Mouse (Mus musculus) kidney, postnatal 0 days (tissue): ENCODE measurements around the gene Acsm3. TPM values are rescaled to one million over a fixed set of nuclear protein-coding genes. Genes with fewer than 3 reads are reported as not detected.

Experiments
- ATAC-seq: fragments of 200-750 bp; cut with Nextera tagmentation; replicated peaks from 2 replicates; pipeline ENCODE4 v1.8.0; 2017; ENCODE audit warnings: low read depth, moderate number of reproducible peaks, moderate TSS enrichment, moderate library complexity; ENCODE audit not compliant: low FRiP score
- DNase-seq: peaks from one replicate; pipeline ENCODE4 v3.0.0-alpha.2; 2016; ENCODE audit warnings: low spot score
- H3K27ac ChIP-seq: fragments of 300-500 bp; sonication (generic); 2 replicates; pipeline ENCODE4 v1.5.1; 2014; ENCODE audit warnings: mild to moderate bottlenecking
- H3K27me3 ChIP-seq: fragments of 300-500 bp; sonication (generic); 2 replicates; pipeline ENCODE4 v1.6.1; 2014; ENCODE audit warnings: low read length, mixed read lengths; ENCODE audit not compliant: insufficient read depth
- H3K36me3 ChIP-seq: fragments of 300-500 bp; sonication (generic); 2 replicates; pipeline ENCODE4 v1.6.1; 2014; ENCODE audit warnings: low read length, mixed read lengths; ENCODE audit not compliant: insufficient read depth
- H3K4me1 ChIP-seq: fragments of 300-500 bp; sonication (generic); replicated peaks from 2 replicates; pipeline ENCODE4 v1.6.1; 2014; ENCODE audit warnings: antibody characterized with exemption, low read length, mixed read lengths; ENCODE audit not compliant: insufficient read depth
- H3K4me2 ChIP-seq: fragments of 300-500 bp; sonication (generic); 2 replicates; pipeline ENCODE4 v1.6.1; 2014; ENCODE audit warnings: mild to moderate bottlenecking, low read length, moderate library complexity, mixed read lengths
- H3K4me3 ChIP-seq: fragments of 300-500 bp; sonication (generic); replicated peaks from 2 replicates; pipeline ENCODE4 v1.5.1; 2014; ENCODE audit warnings: low read depth, low read length
- H3K9ac ChIP-seq: fragments of 300-500 bp; sonication (generic); 2 replicates; pipeline ENCODE4 v1.6.1; 2014; ENCODE audit warnings: low read depth, low read length
- H3K9me3 ChIP-seq: fragments of 300-500 bp; sonication (generic); replicated peaks from 2 replicates; pipeline ENCODE4 v1.6.1; 2016; ENCODE audit warnings: low read length, inconsistent platforms, mixed read lengths
- CTCF ChIP-seq: IDR thresholded peaks from 2 replicates; pipeline ENCODE4 v1.5.1; 2016; ENCODE audit warnings: antibody characterized with exemption, low read depth, mild to moderate bottlenecking, moderate library complexity
- WGBS: fragments of 180-500 bp; shearing (Covaris S2); extraction: QIAGEN DNeasy Blood & Tissue Kit; methylation state at CpG from one replicate; pipeline ENCODE4 v1.1.7; 2014; 5-methylcytosine and 5-hydroxymethylcytosine counted together
- polyA plus RNA-seq: library from polyadenylated mRNA; unstranded; fragments of >200 nt; fragmentation: Nextera tagmentation; extraction: Ambion mirVana; gene quantifications from 2 replicates; pipeline ENCODE4 v1.2.1, GENCODE M21; 2015

Acsm3 gene
- polyA plus RNA-seq, 1 experiment from 2014 or later, result 0.99 TPM

GRCm38 (mm10) chr7:119793586-119794250, 33.0 kb downstream of the Acsm3 start, which contains the start of the genes Rexo5 and Eri2:
TSS of gene Rexo5 (plus strand) at chr7:119794006.
TSS of gene Eri2 (minus strand) at chr7:119794058.
- no peak for TF ChIP-seq CTCF
- DNase-seq (peak; percentile 95), ATAC-seq (peak; percentile 98)
- Histone ChIP-seq H3K4me1 (peaks cover 5% of the 10 kb centered on the region; the same call in 1 of the 2 replicates), H3K36me3 (0 out of 2 replicates have a peak, but pooled peaks cover 2% of the 10 kb centered on the region), H3K27me3 (no peaks in the 10 kb centered on the region), H3K27ac (peak within 1 kb of the TSS; percentile 55), H3K9ac (peak within 1 kb of the TSS; percentile 59), H3K4me2 (peak within 1 kb of the TSS; percentile 80), H3K4me3 (peak within 1 kb of the TSS; percentile 59), H3K9me3 (no peaks in the 10 kb centered on the region)
- under 1% methylated on average over 53 of the region's 53 CpGs for WGBS

- TF ChIP-seq CTCF, result no peak
- under 1% methylated on average over 21 of the region's 21 CpGs for WGBS
- Histone ChIP-seq H3K4me3 (peak overlapping the region; percentile 59), H3K27me3 (no peaks in the 10 kb centered on the region), H3K4me2 (peak overlapping the region; percentile 80), H3K36me3 (0 out of 2 replicates have a peak, but pooled peaks cover 2% of the 10 kb centered on the region), H3K9ac (peak overlapping the region; percentile 59), H3K9me3 (no peaks in the 10 kb centered on the region), H3K27ac (peak overlapping the region; percentile 37), H3K4me1 (peaks cover 5% of the 10 kb centered on the region; the same call in 1 of the 2 replicates)
- peak; percentile 36; the same call in 1 of the 2 replicates for ATAC-seq
- no peak for DNase-seq
Observed at GRCm38 (mm10) chr7:119794251-119794638, 33.5 kb downstream of the Acsm3 start.

- ATAC-seq (no peak), DNase-seq (no peak)
- no peak overlapping the region for H3K9ac ChIP-seq
- H3K27me3 ChIP-seq, result no peaks in the 10 kb centered on the region
- peaks cover 5% of the 10 kb centered on the region; the same call in 1 of the 2 replicates for H3K4me1 ChIP-seq
- no peak overlapping the region for H3K27ac ChIP-seq
- H3K36me3 ChIP-seq, result no peaks in the 10 kb centered on the region
- H3K9me3 ChIP-seq, result no peaks in the 10 kb centered on the region
- H3K4me2 ChIP-seq, result peak overlapping the region; percentile 46
- H3K4me3 ChIP-seq, result peak overlapping the region; percentile 11; the same call in 1 of the 2 replicates
- TF ChIP-seq CTCF, result no peak
Observed at GRCm38 (mm10) chr7:119795311-119795710, 34.6 kb downstream of the Acsm3 start.

GRCm38 (mm10) chr7:119800488-119800887, 39.8 kb downstream of the Acsm3 start:
- H3K9ac ChIP-seq, result no peak overlapping the region
- DNase-seq, result no peak
- H3K9me3 ChIP-seq, result no peaks in the 10 kb centered on the region
- no peak overlapping the region for H3K4me3 ChIP-seq
- H3K4me2 ChIP-seq, result no peak overlapping the region
- H3K36me3 ChIP-seq, result no peaks in the 10 kb centered on the region
- ATAC-seq, result no peak
- H3K27ac ChIP-seq, result no peak overlapping the region
- peak; percentile 37; the same call in 1 of the 2 replicates for TF ChIP-seq CTCF
- H3K27me3 ChIP-seq, result no peaks in the 10 kb centered on the region
- 95% methylated on average over 3 of the region's 3 CpGs for WGBS
- no peaks in the 10 kb centered on the region for H3K4me1 ChIP-seq

- no peaks in the 10 kb centered on the region for H3K27me3 ChIP-seq
- no peak overlapping the region for H3K27ac ChIP-seq
- ATAC-seq, result no peak
- TF ChIP-seq CTCF, result no peak
- H3K4me1 ChIP-seq, result no peaks in the 10 kb centered on the region
- no peak overlapping the region for H3K9ac ChIP-seq
- 85% methylated on average over 3 of the region's 3 CpGs for WGBS
- no peak for DNase-seq
- H3K36me3 ChIP-seq, result 0 out of 2 replicates have a peak, but pooled peaks cover under 1% of the 10 kb centered on the region
- H3K4me2 ChIP-seq, result no peak overlapping the region
- no peak overlapping the region for H3K4me3 ChIP-seq
- H3K9me3 ChIP-seq, result no peaks in the 10 kb centered on the region
Observed at GRCm38 (mm10) chr7:119800991-119801390, 40.3 kb downstream of the Acsm3 start.

GRCm38 (mm10) chr7:119807396-119807795, 46.7 kb downstream of the Acsm3 start:
- Histone ChIP-seq H3K9me3 (no peaks in the 10 kb centered on the region), H3K27me3 (no peaks in the 10 kb centered on the region), H3K4me3 (no peak overlapping the region), H3K36me3 (peaks cover 16% of the 10 kb centered on the region; the same call in 1 of the 2 replicates), H3K27ac (no peak overlapping the region), H3K4me2 (no peak overlapping the region), H3K4me1 (no peaks in the 10 kb centered on the region), H3K9ac (no peak overlapping the region)
- TF ChIP-seq CTCF, result no peak
- no peak for ATAC-seq
- no peak for DNase-seq
- WGBS, result 90% methylated on average over 5 of the region's 5 CpGs
